Mouse (Mus musculus) liver, adult 2 months (tissue): Measurements from ENCODE around the gene Ror1.

ENCODE experiments used
- CTCF ChIP-seq: fragments of 200-500 bp; IDR thresholded peaks from 2 replicates; pipeline ENCODE4 v1.5.1; 2011; ENCODE audit warnings: low read depth, low read length, control low read depth
- POLR2A ChIP-seq: fragments of 200-500 bp; IDR thresholded peaks from 2 replicates; pipeline ENCODE4 v1.6.1; 2011; ENCODE audit warnings: low read length, control low read depth; ENCODE audit not compliant: insufficient read depth; ENCODE audit errors: extremely low read depth

DNA sequence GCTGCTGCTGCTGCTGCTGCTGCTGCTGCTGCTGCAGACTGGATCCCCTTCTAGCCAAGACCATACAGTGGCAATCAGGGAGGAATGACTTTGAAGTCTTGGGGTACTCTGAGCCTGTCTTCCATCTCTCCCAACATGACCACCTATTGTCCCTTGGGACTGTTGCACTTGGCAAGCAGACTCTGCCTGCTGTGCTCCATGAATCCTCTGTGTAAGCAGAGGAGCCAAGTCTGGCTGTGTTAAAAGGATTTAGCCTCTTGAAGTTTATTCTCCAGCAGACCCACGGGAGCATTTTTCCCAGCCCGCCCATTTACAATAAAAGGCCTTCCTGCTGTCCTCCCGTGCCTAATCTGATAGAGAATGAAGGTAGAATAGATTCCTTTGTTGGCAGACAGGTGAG is 327.2 kb downstream of the Ror1 start:
- TF ChIP-seq CTCF (no peak), POLR2A (no peak)
